Mouse (Mus musculus) heart, postnatal 36 days (tissue): ENCODE results near the gene Vgll4. TPM values are rescaled to one million over a fixed set of nuclear protein-coding genes. Genes with fewer than 3 reads are reported as not detected.

Experiments
- DNase-seq, 2 experiments: peaks; one replicate each; pipeline ENCODE4 v3.0.0; 2021 to 2022
- intact Hi-C: fragments of 180-260 bp; cut with DNase I; formaldehyde crosslinking; loops from one replicate; pipeline ENCODE4 v1.15.1; 2025
- total RNA-seq, 2 experiments: library from RNA; stranded (reverse); gene quantifications; 2 replicates each; pipeline ENCODE4 v1.2.3; 2021

Gene Vgll4
- total RNA-seq, 2 experiments from 2014 or later: 20.6 to 23.1 TPM

- intact Hi-C loops: no loop called here
- DNase-seq: no peak
These were observed 113.3 kb downstream of the Vgll4 start for GRCm38 (mm10) chr6:114856501-114856900.

DNA sequence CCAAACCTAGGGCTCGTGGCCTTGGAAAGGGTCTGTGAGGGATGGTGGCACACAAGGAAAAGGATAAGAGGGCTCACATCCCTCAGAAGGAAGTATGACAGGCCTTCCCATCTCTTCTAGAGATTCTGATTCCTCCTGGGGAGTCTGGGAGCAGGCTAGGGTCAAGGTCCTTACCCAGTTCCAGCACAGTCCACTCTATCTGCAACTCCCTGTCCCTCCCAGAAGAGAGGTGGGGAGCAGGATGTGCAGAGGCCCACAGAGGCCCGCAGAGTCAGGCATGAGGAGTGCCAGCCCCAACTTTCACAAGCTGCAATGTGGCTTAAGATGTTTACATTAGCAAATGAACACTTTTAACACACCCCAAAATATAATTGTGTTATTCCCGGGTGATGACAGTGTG is 114.2 kb downstream of the Vgll4 start:
- DNase-seq: no peak
- intact Hi-C loops: no loop called here

DNA sequence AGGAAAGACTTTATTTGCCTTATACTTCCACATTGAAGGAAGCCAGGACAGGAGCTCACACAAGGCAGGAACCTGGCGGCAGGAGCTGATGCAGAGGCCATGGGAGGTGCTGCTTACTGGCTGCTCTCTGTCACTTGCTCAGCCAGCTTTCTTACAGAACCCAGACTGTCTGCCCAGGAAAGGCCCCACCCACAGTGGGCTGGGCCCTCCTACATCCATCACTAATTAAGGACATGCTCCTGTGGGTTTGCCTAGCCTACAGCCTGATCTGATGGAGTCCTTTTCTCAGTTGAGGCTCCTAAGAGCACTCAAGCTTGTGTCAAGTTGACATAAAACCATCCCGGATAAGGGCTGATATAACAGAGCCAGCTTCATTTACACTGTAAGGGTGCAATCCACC is 115.4 kb downstream of the Vgll4 start:
- intact Hi-C loops: no loop called here
- no peak for DNase-seq

DNA sequence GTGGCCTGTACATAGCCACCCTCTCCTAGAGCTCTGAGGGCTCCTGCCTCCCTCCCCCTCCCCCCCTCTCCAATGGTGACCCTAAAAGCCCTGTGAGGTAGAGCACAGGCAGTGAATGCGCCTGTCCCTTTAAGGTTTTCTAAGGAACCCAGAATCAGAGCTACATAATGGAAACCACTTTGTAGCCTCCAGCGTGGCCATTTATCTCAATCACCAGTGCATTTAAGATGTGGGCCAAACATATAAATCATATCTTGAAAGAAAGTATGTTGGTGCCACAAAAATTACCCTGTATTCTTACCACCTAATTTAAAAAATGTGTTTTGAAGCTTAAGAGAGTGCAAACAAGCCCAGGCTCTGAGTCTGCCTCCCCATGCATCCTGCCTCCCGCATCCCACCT is 117.1 kb downstream of the Vgll4 start:
- intact Hi-C loops: no loop called here

GRCm38 (mm10) chr6:114851688-114852087 is 118.1 kb downstream of the Vgll4 start:
- intact Hi-C loops: no loop called here
- no peak for DNase-seq

More for the DNA sequence above, 117.1 kb downstream of the Vgll4 start:
- DNase-seq: no peak

- intact Hi-C loops: no loop called here
- DNase-seq: no peak
These were observed 120.0 kb downstream of the Vgll4 start for GRCm38 (mm10) chr6:114849787-114850186.

GRCm38 (mm10) chr6:114848761-114849160 is 121.0 kb downstream of the Vgll4 start:
- intact Hi-C loops: no loop called here

DNA sequence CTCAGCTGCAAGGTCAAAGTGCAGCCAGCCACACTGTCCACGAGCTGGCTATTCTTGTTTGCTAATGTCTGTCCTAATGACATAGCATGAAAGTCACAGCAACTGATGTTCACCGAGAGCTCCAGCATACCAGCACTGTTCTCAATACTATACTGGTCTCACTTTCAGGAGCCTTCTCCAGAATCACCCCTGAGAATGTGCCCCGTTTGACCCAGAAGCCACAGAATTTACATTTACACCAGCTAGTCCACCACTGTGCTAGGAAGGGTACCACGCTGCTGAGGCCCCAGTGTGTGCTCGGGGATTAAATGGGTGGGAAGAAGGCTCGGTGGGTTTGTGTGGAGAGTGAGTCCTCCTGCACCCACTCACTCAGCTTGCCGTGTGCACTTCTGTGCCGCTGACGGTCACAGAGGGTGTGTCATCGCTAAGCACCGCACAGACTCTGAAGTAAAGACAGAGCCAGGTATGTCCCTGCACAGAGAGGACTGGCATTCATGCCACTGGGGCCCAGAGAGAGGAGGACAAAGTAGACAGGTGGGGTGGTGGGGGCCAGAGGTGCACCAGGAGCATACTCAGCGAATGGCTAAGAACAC is 122.1 kb downstream of the Vgll4 start:
- intact Hi-C loops: no loop called here

More at GRCm38 (mm10) chr6:114848761-114849160, 121.0 kb downstream of the Vgll4 start:
- DNase-seq: no peak

GRCm38 (mm10) chr6:114846153-114846772 is 123.5 kb downstream of the Vgll4 start:
- intact Hi-C loops: no loop called here

More for the DNA sequence above, 122.1 kb downstream of the Vgll4 start:
- no peak for DNase-seq

GRCm38 (mm10) chr6:114842863-114843262 is 126.9 kb downstream of the Vgll4 start:
- intact Hi-C loops: no loop called here
- no peak for DNase-seq

More at GRCm38 (mm10) chr6:114846153-114846772, 123.5 kb downstream of the Vgll4 start:
- no peak for DNase-seq

- intact Hi-C loops: no loop called here
- DNase-seq: no peak
These were observed 127.7 kb downstream of the Vgll4 start for GRCm38 (mm10) chr6:114842131-114842530.

- DNase-seq: no peak
These were observed 129.8 kb downstream of the Vgll4 start for GRCm38 (mm10) chr6:114840012-114840411.

DNA sequence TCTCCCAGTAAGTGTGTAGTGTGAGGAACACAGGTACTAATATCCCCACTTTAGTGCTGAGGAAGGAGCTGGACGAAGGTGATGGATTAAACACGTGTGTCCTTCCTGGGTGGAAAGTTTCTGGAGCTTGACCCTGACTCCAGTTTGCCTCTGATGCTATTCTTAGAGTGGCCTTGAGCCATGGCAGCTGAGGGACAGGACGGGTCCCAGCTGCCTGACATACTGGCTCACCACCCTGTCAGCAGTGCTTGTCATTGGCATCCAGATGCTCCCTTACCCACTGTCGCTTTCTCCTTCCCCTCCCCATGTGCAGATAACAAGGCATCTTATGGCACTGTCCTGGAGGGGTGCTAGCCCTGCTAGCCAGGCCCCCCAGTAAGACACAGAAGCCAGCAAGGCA is 130.9 kb downstream of the Vgll4 start:
- intact Hi-C loops: no loop called here
- no peak for DNase-seq

More at GRCm38 (mm10) chr6:114840012-114840411, 129.8 kb downstream of the Vgll4 start:
- intact Hi-C loops: no loop called here

- no peak for DNase-seq
- intact Hi-C loops: no loop called here
These were observed 133.4 kb downstream of the Vgll4 start for GRCm38 (mm10) chr6:114836433-114836832.

DNA sequence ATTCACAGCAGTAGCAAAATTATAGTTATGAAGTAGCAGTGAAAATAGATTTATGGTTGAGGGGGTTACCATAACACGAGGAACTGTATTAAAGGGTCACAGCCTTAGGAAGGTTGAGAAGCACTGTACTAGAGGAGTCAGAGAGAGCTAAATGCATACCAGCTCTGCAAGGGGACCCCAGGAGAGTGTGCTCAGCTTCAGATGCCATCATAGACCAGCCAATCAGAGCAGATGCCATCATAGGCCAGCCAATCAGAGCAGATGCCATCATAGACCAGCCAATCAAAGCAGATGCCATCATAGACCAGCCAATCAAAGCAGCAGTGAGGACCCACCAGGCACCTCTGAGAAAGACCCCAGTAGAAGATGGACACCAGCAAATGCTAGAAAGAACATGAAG is 134.0 kb downstream of the Vgll4 start:
- intact Hi-C loops: no loop called here
- DNase-seq: no peak

- no peak for DNase-seq
These were observed 134.4 kb downstream of the Vgll4 start for GRCm38 (mm10) chr6:114835344-114835743.

DNA sequence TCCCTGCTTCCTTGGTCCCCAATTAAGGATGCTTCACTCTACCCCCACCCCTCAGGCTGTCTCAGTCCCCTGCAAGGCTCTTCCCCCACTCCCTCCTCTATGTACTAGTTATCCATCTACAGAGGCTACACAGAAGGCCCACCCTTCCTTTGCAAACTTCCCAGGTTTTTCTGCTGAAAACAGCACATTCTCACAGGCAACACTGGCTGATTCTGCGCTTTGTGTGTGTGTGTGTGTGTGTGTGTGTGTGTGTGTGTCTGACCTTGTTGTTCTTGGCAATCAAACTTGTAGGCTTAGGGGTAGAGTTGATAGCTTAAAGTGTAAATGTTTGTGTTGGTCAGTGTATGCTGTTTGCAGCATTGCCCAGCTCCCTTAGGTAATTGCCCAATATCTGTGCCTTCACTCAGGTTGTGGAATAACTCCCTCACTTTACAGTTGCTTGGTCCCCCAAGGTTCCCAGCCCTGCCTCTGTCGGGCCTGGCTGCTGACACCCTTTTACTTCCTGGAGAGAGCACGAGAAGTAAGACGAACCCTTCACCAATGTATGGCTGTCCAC is 135.9 kb downstream of the Vgll4 start:
- no peak for DNase-seq
- intact Hi-C loops: no loop called here

More at GRCm38 (mm10) chr6:114835344-114835743, 134.4 kb downstream of the Vgll4 start:
- intact Hi-C loops: no loop called here

GRCm38 (mm10) chr6:114833058-114833685 is 136.6 kb downstream of the Vgll4 start:
- no peak for DNase-seq
- intact Hi-C loops: no loop called here

DNA sequence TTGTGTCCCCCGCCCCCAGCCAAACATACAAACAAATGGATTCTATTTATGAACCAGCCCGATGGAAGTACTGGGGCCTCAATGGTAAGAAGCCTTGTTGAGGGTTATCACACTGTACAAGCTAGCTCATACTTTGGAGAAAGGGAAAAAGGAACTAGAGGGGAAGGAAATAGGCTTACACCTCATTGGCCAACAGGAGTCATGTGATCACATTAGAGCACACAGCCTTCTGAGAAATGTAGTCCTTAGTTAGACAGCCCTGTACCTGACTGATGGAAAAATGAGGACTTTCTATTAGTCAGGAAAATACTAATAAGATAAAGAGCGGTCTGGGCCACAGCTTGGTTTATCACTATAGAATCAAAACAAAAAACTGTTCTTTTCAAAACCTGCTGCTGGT is 138.0 kb downstream of the Vgll4 start:
- intact Hi-C loops: no loop called here
- no peak for DNase-seq

DNA sequence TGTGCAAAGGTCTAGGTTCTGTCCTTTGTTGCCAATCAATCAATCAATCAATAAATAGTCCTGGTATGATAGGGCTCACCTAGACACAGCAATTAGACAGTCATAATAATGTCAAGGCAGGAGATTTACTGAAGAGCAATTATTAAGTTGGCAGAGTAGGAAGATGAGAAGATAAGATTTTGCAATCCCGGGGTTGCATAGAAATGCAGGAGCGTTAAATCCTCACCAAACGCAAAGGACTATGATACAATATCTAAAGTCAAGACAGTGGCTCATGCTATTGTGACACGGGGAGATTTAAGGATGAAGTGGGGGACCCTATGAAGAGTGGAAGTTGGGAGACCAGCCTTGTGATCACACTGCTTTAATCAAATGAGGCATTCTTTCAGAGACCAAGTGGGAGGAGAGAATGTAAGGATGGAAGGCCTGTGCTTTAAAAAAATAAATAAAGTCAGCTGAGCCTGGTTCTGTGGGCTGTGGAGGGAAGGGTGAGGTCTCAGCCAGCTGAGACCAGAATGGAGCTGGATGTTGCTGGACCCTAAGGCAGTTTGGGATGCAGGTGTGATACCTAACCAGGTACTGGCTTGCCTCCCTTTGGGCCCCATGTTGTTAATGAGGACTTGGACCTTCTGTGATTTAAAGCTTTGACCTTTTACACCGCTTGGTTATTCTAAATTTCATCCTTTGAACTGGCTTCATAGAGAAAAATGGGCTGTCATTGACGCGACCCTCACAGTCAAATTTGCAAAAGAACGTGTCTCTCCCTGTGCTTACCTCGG is 139.9 kb downstream of the Vgll4 start:
- no peak for DNase-seq
- intact Hi-C loops: no loop called here

GRCm38 (mm10) chr6:114826889-114827288 is 142.9 kb downstream of the Vgll4 start:
- DNase-seq: no peak
- intact Hi-C loops: no loop called here
